Mouse (Mus musculus): ENCODE measurements around the gene Pax7. TPM values are rescaled to one million over a fixed set of nuclear protein-coding genes. Genes with fewer than 3 reads are reported as not detected.

Gene Pax7
- total RNA-seq, 2 experiments from 2014 or later: 1.7 to 3.1 TPM

- DNase-seq: no peak
Observed at GRCm38 (mm10) chr4:139761911-139762310, 71.4 kb downstream of the Pax7 start.

GRCm38 (mm10) chr4:139760736-139761135 is 72.6 kb downstream of the Pax7 start:
- no peak for DNase-seq
- intact Hi-C loops (cut with DNase I): no loop called here

More at GRCm38 (mm10) chr4:139761911-139762310, 71.4 kb downstream of the Pax7 start:
- intact Hi-C loops (cut with DNase I): no loop called here

GRCm38 (mm10) chr4:139758512-139759340 is 74.6 kb downstream of the Pax7 start:
- intact Hi-C loops (cut with DNase I): no loop called here
- DNase-seq: no peak

GRCm38 (mm10) chr4:139756931-139757330 is 76.4 kb downstream of the Pax7 start:
- no peak for DNase-seq
- intact Hi-C loops (cut with DNase I): no loop called here

GRCm38 (mm10) chr4:139754148-139754710 is 79.1 kb downstream of the Pax7 start:
- intact Hi-C loops (cut with DNase I): no loop called here
- DNase-seq: no peak

- no peak for DNase-seq
- intact Hi-C loops (cut with DNase I): no loop called here
Observed at GRCm38 (mm10) chr4:139750926-139751325, 82.4 kb downstream of the Pax7 start.

- intact Hi-C loops (cut with DNase I): no loop called here
- DNase-seq: peak in 1 of 2 experiments; percentile 34
Observed at GRCm38 (mm10) chr4:139747190-139747936, 86.0 kb downstream of the Pax7 start.

- DNase-seq: no peak
- intact Hi-C loops (cut with DNase I): no loop called here
Observed at GRCm38 (mm10) chr4:139746177-139746576, 87.2 kb downstream of the Pax7 start.

GRCm38 (mm10) chr4:139744765-139745395 is 88.4 kb downstream of the Pax7 start:
- intact Hi-C loops (cut with DNase I): no loop called here
- DNase-seq: no peak

- intact Hi-C loops (cut with DNase I): no loop called here
- DNase-seq: no peak
Observed at GRCm38 (mm10) chr4:139743626-139744025, 89.7 kb downstream of the Pax7 start.

- intact Hi-C loops (cut with DNase I): no loop called here
- DNase-seq: no peak
Observed at GRCm38 (mm10) chr4:139737035-139737434, 96.3 kb downstream of the Pax7 start.

GRCm38 (mm10) chr4:139727101-139727500 is 106.2 kb downstream of the Pax7 start:
- intact Hi-C loops (cut with DNase I): no loop called here
- no peak for DNase-seq

- intact Hi-C loops (cut with DNase I): no loop called here
- DNase-seq: no peak
Observed at GRCm38 (mm10) chr4:139725421-139725820, 107.9 kb downstream of the Pax7 start.

- intact Hi-C loops (cut with DNase I): no loop called here
- DNase-seq: no peak
Observed at GRCm38 (mm10) chr4:139724296-139724695, 109.0 kb downstream of the Pax7 start.

- no peak for DNase-seq
- intact Hi-C loops (cut with DNase I): no loop called here
Observed at GRCm38 (mm10) chr4:139718978-139719377, 114.3 kb downstream of the Pax7 start.

- intact Hi-C loops (cut with DNase I): no loop called here
- DNase-seq: no peak
Observed at GRCm38 (mm10) chr4:139716477-139717169, 116.7 kb downstream of the Pax7 start.

- intact Hi-C loops (cut with DNase I): no loop called here
- no peak for DNase-seq
Observed at GRCm38 (mm10) chr4:139715241-139715932, 117.9 kb downstream of the Pax7 start.

- no peak for DNase-seq
- intact Hi-C loops (cut with DNase I): no loop called here
Observed at GRCm38 (mm10) chr4:139710467-139711334, 122.6 kb downstream of the Pax7 start.

GRCm38 (mm10) chr4:139705986-139706385 is 127.3 kb downstream of the Pax7 start:
- no peak for DNase-seq
- intact Hi-C loops (cut with DNase I): no loop called here

Data from gastrocnemius, postnatal 36 days (tissue).